Mouse (Mus musculus) stomach, embryonic 15.5 days (tissue): ENCODE measurements around the gene 1700014D04Rik. TPM values are rescaled to one million over a fixed set of nuclear protein-coding genes. Genes with fewer than 3 reads are reported as not detected.
A peak's percentile ranks its signal among the peaks of the same experiment; 100 is the strongest.
"Not testable (repeated sequence)": the region's sequence is repeated elsewhere in the genome, so short reads cannot be mapped to it uniquely, and the experiment has no call there.

Experiments used
- ATAC-seq: fragments of 200-750 bp; cut with Nextera tagmentation; 2 replicates; pipeline ENCODE4 v1.8.0; 2017; ENCODE audit warnings: low read depth, moderate number of reproducible peaks, moderate TSS enrichment; ENCODE audit not compliant: insufficient read depth, low FRiP score
- H3K27ac ChIP-seq: fragments of 300-500 bp; sonication (generic); 2 replicates; pipeline ENCODE4 v1.5.1; 2015; ENCODE audit warnings: mild to moderate bottlenecking, inconsistent platforms
- H3K27me3 ChIP-seq: fragments of 300-500 bp; sonication (generic); replicated peaks from 2 replicates; pipeline ENCODE4 v1.6.1; 2015; ENCODE audit warnings: inconsistent platforms
- H3K36me3 ChIP-seq: fragments of 300-500 bp; sonication (generic); 2 replicates; pipeline ENCODE4 v1.6.1; 2015; ENCODE audit warnings: inconsistent platforms
- H3K4me1 ChIP-seq: fragments of 300-500 bp; sonication (generic); 2 replicates; pipeline ENCODE4 v1.6.1; 2015; ENCODE audit warnings: inconsistent platforms
- H3K4me2 ChIP-seq: fragments of 300-500 bp; sonication (generic); 2 replicates; pipeline ENCODE4 v1.6.1; 2015; ENCODE audit warnings: mild to moderate bottlenecking, inconsistent platforms
- H3K4me3 ChIP-seq: fragments of 300-500 bp; sonication (generic); replicated peaks from 2 replicates; pipeline ENCODE4 v1.5.1; 2015; ENCODE audit warnings: inconsistent platforms
- H3K9ac ChIP-seq: fragments of 300-500 bp; sonication (generic); 2 replicates; pipeline ENCODE4 v1.6.1; 2015; ENCODE audit warnings: inconsistent platforms
- H3K9me3 ChIP-seq: fragments of 300-500 bp; sonication (generic); 2 replicates; pipeline ENCODE4 v1.6.1; 2016; ENCODE audit warnings: inconsistent platforms
- WGBS: fragments of 180-500 bp; shearing (Covaris S2); methylation state at CpG from one replicate; pipeline ENCODE4 v1.1.7; 2015; 5-methylcytosine and 5-hydroxymethylcytosine counted together
- polyA plus RNA-seq: library from polyadenylated mRNA; unstranded; fragments of >200 nt; fragmentation: Nextera tagmentation; extraction: Ambion mirVana; gene quantifications from 2 replicates; pipeline ENCODE4 v1.2.1, GENCODE M21; 2015

Gene 1700014D04Rik
- polyA plus RNA-seq, 1 experiment from 2014 or later = not detected

GRCm38 (mm10) chr13:59703514-59703913 lies 43.0 kb downstream of the 1700014D04Rik start:
- Histone ChIP-seq H3K9ac (no peak overlapping the region), H3K4me3 (no peak overlapping the region), H3K27ac (no peak overlapping the region), H3K9me3 (no peaks in the 10 kb centered on the region), H3K27me3 (no peaks in the 10 kb centered on the region), H3K4me2 (no peak overlapping the region), H3K36me3 (no peaks in the 10 kb centered on the region), H3K4me1 (no peaks in the 10 kb centered on the region)
- ATAC-seq = no peak
- 88% methylated on average over 12 of the region's 12 CpGs for WGBS

GRCm38 (mm10) chr13:59700137-59700536 lies 46.4 kb downstream of the 1700014D04Rik start:
- not testable (repeated sequence) for H3K4me1 ChIP-seq, H3K9me3 ChIP-seq, H3K4me3 ChIP-seq, H3K27ac ChIP-seq, H3K9ac ChIP-seq, H3K36me3 ChIP-seq, H3K27me3 ChIP-seq, H3K4me2 ChIP-seq
- WGBS = 53% methylated on average over 1 of the region's 1 CpGs
- 0 out of 2 replicates have a peak, but pooled peaks have one; percentile 22 for ATAC-seq

GRCm38 (mm10) chr13:59699131-59699530 lies 47.4 kb downstream of the 1700014D04Rik start:
- no peak overlapping the region for H3K27ac ChIP-seq
- no peak overlapping the region for H3K9ac ChIP-seq
- no peaks in the 10 kb centered on the region for H3K36me3 ChIP-seq
- H3K4me3 ChIP-seq = no peak overlapping the region
- H3K4me2 ChIP-seq = no peak overlapping the region
- 90% methylated on average over 8 of the region's 8 CpGs for WGBS
- no peaks in the 10 kb centered on the region for H3K27me3 ChIP-seq
- H3K4me1 ChIP-seq = no peaks in the 10 kb centered on the region
- no peak for ATAC-seq
- H3K9me3 ChIP-seq = no peaks in the 10 kb centered on the region

- Histone ChIP-seq H3K36me3 (no peaks in the 10 kb centered on the region), H3K4me1 (no peaks in the 10 kb centered on the region), H3K27me3 (no peaks in the 10 kb centered on the region), H3K4me2 (no peak overlapping the region), H3K9me3 (no peaks in the 10 kb centered on the region), H3K9ac (no peak overlapping the region), H3K4me3 (no peak overlapping the region), H3K27ac (no peak overlapping the region)
- WGBS = 83% methylated on average over 7 of the region's 7 CpGs
- ATAC-seq = no peak
Observed at GRCm38 (mm10) chr13:59695781-59696180, 50.8 kb downstream of the 1700014D04Rik start.

GRCm38 (mm10) chr13:59694008-59694407 lies 52.5 kb downstream of the 1700014D04Rik start, which contains the start of gene 4921517D22Rik:
4921517D22Rik (minus strand) TSS chr13:59694108.
- no peaks in the 10 kb centered on the region for H3K27me3 ChIP-seq
- no peak within 1 kb of the TSS for H3K9ac ChIP-seq
- WGBS = 84% methylated on average over 3 of the region's 3 CpGs
- H3K4me3 ChIP-seq = no peak within 1 kb of the TSS
- H3K4me2 ChIP-seq = no peak within 1 kb of the TSS
- H3K27ac ChIP-seq = no peak within 1 kb of the TSS
- H3K9me3 ChIP-seq = no peaks in the 10 kb centered on the region
- no peaks in the 10 kb centered on the region for H3K4me1 ChIP-seq
- ATAC-seq = no peak
- no peaks in the 10 kb centered on the region for H3K36me3 ChIP-seq

GRCm38 (mm10) chr13:59691478-59691877 lies 55.1 kb downstream of the 1700014D04Rik start:
- H3K4me3 ChIP-seq = no peak overlapping the region
- WGBS = 69% methylated on average over 10 of the region's 10 CpGs
- H3K27ac ChIP-seq = no peak overlapping the region
- no peaks in the 10 kb centered on the region for H3K27me3 ChIP-seq
- ATAC-seq = no peak
- no peaks in the 10 kb centered on the region for H3K4me1 ChIP-seq
- no peaks in the 10 kb centered on the region for H3K9me3 ChIP-seq
- no peaks in the 10 kb centered on the region for H3K36me3 ChIP-seq
- no peak overlapping the region for H3K9ac ChIP-seq
- no peak overlapping the region for H3K4me2 ChIP-seq

Other genes starting within 250 kb of the 1700014D04Rik start
- gene Agtpbp1, start 161.5 kb downstream of the 1700014D04Rik start, polyA plus RNA-seq = 19.0 and 20.1 TPM in 2 replicates
- gene Naa35, start 161.5 kb downstream of the 1700014D04Rik start, polyA plus RNA-seq = 83.3 and 86.7 TPM in 2 replicates
- gene Golm1, start 70.9 kb downstream of the 1700014D04Rik start, polyA plus RNA-seq = 77.2 and 80.9 TPM in 2 replicates
- gene 4921517D22Rik, start 52.6 kb downstream of the 1700014D04Rik start, polyA plus RNA-seq = not detected in 2 replicates
- gene Spata31d1a, start 36.4 kb downstream of the 1700014D04Rik start, polyA plus RNA-seq = not detected in 2 replicates
- not detected in 2 replicates for gene Spata31d1b, start 34.5 kb downstream of the 1700014D04Rik start, polyA plus RNA-seq
- not detected in 2 replicates for gene Spata31d1d, start 15.0 kb downstream of the 1700014D04Rik start, polyA plus RNA-seq
- 121 and 127 TPM in 2 replicates for gene Isca1, start 23.1 kb upstream of the 1700014D04Rik start, polyA plus RNA-seq
- not detected in 2 replicates for gene Gm49354, start 35.5 kb upstream of the 1700014D04Rik start, polyA plus RNA-seq
- 48.1 and 50.6 TPM in 2 replicates for gene Tut7, start 76.4 kb upstream of the 1700014D04Rik start, polyA plus RNA-seq